Comparison of ENCODE assay signal across 8 mouse cellular contexts in the genomic region with DNA sequence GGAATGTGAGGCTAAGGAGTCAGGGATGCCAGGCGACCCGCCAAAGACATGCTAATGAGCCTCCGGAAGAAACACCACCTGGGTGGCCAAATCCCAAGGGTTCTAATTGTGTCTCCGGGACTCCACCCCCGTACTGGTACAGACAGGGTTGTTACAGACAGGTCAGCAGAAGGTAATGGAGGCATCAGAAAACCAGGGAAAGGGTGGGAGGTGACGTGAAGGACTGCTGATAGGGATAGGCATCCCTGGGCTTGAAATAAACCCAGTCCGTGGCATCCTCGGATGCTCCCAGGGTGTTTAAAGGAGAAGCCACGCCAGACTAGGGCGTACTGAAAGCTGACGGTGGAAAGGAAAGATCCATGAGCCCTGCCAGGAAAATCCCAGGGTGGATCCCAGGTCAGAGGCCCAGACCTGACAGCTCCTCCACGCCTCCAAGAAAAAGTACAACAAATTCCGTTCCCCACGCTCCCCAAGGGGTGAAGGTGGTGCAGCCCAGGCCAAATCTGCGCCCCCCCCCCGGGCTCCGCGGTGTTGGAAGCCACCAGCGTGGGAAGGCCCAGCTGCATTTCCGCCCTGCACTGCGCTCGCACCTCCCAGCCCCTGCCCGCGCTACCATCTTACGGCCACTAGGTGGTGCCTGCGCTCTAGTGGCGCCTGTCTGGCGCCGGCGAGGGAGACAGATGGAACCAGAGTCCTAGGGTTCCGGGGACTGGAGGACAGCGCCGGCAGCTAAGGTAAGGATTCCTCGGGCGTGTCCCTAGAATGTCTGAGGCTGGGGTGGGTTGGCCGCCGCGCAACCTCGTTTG. TPM values are rescaled to one million over a fixed set of nuclear protein-coding genes. Genes with fewer than 3 reads are reported as not detected.
DNase-seq lines count a peak whose midpoint lies in the region; ATAC-seq and TF ChIP-seq lines count a peak whose summit lies in the region.

Gene Chd9, plus strand, starts transcription at position 172 of the 806 bp plus-strand sequence.

- H3K4me2 ChIP-seq in lung, postnatal 0 days (replicated peaks; ENCODE audit: low read depth, low read length): peak within 1 kb of the TSS; percentile 72

- DNase-seq in MEL-GATA-1-ER (ENCODE audit: extremely low read depth, low read depth): peak; percentile 74
- DNase-seq in cerebellum, adult 8-10 months: peak; percentile 98
- DNase-seq in hindbrain, embryonic 10.5 days (ENCODE audit: low spot score): peak; percentile 94
- peak; percentile 93 for DNase-seq in layer of hippocampus, adult 9-11 months
- DNase-seq in lung, postnatal 0 days (ENCODE audit: low spot score): peak; percentile 94
- peak; percentile 99 for DNase-seq in ovary, postnatal 14 days (ENCODE audit: low spot score)
- DNase-seq in thymus, postnatal 14 days: peak; percentile 99

- no peaks in the 10 kb centered on the region for H3K27me3 ChIP-seq in hindbrain, embryonic 10.5 days (ENCODE audit: insufficient read depth, poor library complexity, severe bottlenecking)
- H3K27me3 ChIP-seq in lung, postnatal 0 days (replicated peaks; ENCODE audit: insufficient read depth, low read length): no peaks in the 10 kb centered on the region

- TF ChIP-seq EP300 in lung, postnatal 0 days (IDR thresholded peaks at IDR 0.05): no peak

- no peaks in the 10 kb centered on the region for H3K36me3 ChIP-seq in hindbrain, embryonic 10.5 days
- H3K36me3 ChIP-seq in lung, postnatal 0 days (ENCODE audit: insufficient read depth, low read length): no peaks in the 10 kb centered on the region

- under 1% methylated on average over 39 of the region's 39 CpGs for WGBS in hindbrain, embryonic 10.5 days
- WGBS in lung, postnatal 0 days: 3% methylated on average over 34 of the region's 39 CpGs

- H3K4me1 ChIP-seq in hindbrain, embryonic 10.5 days (replicated peaks): peaks cover 36% of the 10 kb centered on the region
- no peaks in the 10 kb centered on the region; the same call in 1 of the 2 replicates for H3K4me1 ChIP-seq in lung, postnatal 0 days (ENCODE audit: insufficient read depth, low read depth, low read length)

- peak within 1 kb of the TSS; percentile 89 for H3K27ac ChIP-seq in hindbrain, embryonic 10.5 days
- 0 out of 2 replicates have a peak within 1 kb of the TSS, but pooled peaks have one; percentile 27 for H3K27ac ChIP-seq in lung, postnatal 0 days (ENCODE audit: low read length)

- ATAC-seq in frontal cortex, adult (ENCODE audit: low TSS enrichment): peak; percentile 81
- peak; percentile 94 for ATAC-seq in lung, postnatal 0 days

- no peaks in the 10 kb centered on the region for H3K9me3 ChIP-seq in hindbrain, embryonic 10.5 days
- H3K9me3 ChIP-seq in lung, postnatal 0 days (ENCODE audit: low read length): no peaks in the 10 kb centered on the region

- H3K4me3 ChIP-seq in hindbrain, embryonic 10.5 days: peak within 1 kb of the TSS; percentile 56
- peak within 1 kb of the TSS; percentile 52 for H3K4me3 ChIP-seq in lung, postnatal 0 days (ENCODE audit: low read depth, low read length)

- peak within 1 kb of the TSS; percentile 47 for H3K9ac ChIP-seq in lung, postnatal 0 days (replicated peaks; ENCODE audit: low read depth)

- peak; percentile 100 for TF ChIP-seq CTCF in lung, postnatal 0 days (IDR thresholded peaks at IDR 0.05)

RNA-seq across cellular contexts. Expression of gene Chd9, which starts in this region (rescaled TPM):
- polyA plus RNA-seq in hindbrain, embryonic 10.5 days (2016; fragmentation: Nextera tagmentation; extraction: Ambion mirVana): 38.0 and 40.2 TPM in 2 replicates
- polyA plus RNA-seq in lung, postnatal 0 days (2015; fragmentation: Nextera tagmentation; extraction: Ambion mirVana): 110 and 122 TPM in 2 replicates

Comparison
In these comparisons a context has a peak if more than half of its experiments do, and no peak if none do; other contexts are left out.
1. Peak in every context shown above with its lines: DNase-seq, ATAC-seq, H3K4me3 ChIP-seq and H3K27ac ChIP-seq.